Mouse (Mus musculus) skeletal muscle tissue, adult 2 months (tissue): ENCODE measurements around the gene Polr2l.

ENCODE experiments used
- DNase-seq: peaks from one replicate; pipeline ENCODE4 v3.0.0-alpha.2; 2012; ENCODE audit warnings: low read depth, low spot score

Gene Polr2l

DNA sequence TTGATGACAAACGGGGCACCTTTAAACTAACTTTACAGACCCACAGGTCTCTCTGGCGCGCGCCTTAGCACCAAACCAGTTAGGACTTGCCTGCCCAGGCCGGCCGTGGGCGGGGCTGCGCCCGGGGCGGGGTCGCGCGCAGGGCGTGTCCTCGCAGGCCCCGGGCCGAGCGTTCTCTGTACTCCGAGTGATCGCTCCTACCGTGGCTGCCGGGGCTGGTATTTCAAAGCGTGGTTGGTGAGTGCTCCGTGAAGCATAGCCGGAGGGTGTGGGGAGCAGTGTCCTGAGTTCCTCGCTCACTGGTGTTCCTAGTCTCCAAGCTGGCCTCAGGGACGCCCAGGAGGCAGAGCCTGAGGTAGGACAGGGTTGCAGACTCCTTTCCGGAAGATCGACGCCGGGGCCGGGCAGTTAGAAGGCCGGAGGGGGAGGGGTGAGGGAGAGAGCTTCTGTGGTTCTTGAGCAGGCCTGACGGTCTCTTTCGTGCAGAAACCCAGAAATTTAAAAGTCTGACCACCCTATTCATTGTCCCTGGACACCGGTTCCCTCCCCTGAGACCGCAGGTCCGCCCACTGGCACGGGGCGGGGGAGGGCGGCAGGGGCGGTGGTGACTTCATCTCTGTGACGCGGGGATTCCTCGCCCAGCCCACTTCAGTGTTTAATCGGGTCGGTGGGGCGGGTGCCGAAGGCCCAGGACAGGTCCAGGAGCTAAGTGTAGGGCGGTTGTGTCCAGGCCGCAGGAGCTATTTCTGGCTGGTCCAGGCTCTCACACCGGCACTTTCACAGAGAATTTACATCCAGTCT lies 7.5 kb downstream of the Polr2l start, which contains the start of gene Cd151:
Cd151 (plus strand) TSS at position 163 of the 801 bp plus-strand sequence.
- peak; percentile 69 for DNase-seq

DNA sequence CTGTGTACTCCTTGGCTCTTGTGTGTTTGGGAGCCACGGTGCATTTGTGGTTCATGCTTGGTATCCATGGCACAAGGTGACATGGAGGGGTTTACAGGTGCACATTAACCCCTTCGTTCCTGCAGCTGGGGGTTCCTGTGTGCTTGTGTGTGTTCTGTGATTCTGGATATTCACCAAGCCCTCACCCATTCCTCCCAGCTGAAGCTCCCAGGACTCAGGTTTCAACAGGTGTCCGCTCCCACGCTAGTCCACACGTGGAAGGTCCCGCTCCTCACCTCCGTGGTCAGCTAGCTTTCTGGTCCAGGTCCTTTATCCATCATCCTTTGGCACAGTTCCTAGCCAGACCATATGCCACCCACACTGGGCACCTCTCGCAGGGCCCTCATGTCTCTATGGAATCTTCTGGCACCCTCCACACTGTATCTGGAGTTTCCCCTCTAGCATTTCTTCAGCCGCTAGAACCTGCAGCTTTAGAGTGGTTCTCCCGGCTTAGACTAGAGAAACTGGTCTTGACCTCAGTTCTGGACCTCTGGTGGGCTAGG lies 8.3 kb downstream of the Polr2l start:
- DNase-seq = no peak

DNA sequence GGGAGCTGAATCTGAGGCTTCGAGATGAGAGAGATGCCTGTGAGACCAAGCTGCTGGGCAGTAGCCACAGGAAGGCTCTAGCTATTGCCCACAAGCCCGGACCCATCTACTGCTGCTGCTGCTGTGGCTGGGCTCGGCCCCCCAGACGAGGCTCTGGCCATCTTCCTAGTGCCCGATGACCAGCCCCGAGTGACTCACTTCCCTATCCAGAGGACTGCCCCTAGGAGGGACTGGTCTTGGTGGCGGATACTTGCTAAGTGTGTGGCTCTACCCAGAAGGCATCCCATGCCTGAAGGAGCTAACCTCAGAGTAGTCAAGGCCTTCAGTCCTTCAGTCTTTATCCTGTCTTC lies 8.9 kb downstream of the Polr2l start:
- DNase-seq = no peak

DNA sequence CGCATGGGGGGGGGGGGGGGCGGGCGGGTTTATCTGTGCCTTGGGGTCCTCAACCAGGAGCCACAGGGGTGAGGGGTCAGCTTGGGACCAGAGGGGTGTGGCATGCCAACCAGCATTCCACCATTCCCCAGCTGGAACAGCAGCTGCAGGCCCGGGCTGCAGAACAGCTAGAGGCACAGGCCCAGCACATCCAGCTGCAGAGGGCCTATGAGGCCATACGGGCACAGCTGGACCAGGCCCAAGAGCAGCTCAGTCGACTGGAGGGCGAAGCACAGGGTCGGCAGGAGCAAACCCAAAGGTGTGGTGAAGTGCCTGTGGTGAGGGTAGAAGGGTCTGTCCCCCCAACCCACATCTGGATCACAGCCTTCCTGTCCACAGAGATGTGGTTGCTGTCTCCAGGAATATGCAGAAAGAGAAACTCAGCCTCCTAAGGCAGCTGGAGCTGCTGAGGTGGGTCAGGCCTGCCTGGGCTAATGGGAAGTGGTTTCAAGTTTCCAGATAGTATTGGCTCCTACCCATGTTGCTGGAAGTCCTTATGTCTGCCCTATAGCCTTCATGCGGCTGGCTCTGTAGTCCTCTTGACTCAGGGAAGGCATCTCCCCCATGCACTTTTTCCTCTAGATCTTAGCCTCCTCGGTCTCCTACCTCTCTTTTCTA lies 9.4 kb downstream of the Polr2l start:
- DNase-seq = no peak

DNA sequence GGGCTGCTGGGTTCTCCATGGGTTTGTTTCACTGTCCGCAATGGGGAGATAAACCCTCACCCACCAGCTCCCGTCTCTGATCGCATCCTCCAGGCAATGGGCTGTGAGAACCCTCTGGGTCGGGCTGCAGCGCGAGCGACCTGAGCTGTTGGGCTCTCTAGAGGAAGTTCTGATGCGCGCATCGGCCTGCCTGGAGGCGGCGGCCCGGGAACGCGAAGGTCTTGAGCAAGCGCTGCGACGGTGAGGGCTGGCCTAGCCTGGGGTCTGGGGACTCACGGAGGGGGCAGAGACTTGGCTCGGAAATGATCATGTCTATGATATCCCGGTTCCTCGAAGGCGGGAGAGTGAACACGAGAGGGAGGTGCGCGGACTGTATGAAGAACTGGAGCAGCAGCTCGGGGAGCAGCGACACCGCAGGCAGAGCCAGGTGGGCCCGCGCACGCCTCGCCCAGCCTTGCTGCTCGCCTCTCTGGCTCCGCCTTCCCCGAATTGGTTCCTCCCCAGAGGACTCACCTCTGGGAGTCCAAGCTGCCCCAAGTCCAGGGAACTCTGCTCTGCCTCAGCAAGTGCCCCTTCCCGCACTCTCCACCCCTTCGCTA lies 10.2 kb downstream of the Polr2l start:
- DNase-seq = no peak

DNA sequence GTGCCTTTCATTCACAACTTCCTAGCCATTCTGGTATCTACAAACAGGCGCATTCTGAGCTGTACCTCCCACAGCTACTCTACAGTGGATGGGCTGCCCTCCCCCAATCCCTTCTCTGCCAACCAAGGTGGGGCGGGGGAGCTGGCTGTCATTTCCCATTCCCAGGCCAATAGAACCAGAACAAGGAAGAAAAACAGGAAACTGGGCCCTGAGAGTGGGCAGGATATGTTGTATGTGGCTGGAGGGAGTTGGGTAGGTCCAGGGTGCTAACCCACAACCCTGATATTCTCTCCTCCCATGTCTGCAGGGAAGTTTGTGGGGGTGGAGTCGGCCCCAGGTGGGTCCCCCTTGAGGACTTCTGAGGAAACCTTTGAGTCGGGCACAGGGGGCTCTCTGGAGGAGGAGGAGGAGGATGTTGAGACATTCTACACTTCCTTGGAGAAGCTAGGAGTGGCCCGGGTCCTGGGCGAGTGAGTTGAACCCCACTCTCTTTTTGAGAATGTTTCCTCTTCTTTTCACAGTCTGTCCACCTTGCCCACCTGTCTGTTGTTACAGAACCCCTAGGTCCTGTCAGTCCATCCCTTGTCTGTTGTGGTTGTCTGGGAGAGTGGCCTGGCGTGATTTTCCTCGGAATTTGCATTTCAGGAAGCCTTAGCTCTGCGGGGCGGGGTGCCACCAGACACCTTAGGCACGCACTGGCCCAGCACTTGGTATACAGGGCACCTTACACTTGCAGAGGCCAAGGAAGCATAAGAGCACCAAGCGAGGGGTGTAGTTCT lies 10.9 kb downstream of the Polr2l start:
- DNase-seq = no peak

DNA sequence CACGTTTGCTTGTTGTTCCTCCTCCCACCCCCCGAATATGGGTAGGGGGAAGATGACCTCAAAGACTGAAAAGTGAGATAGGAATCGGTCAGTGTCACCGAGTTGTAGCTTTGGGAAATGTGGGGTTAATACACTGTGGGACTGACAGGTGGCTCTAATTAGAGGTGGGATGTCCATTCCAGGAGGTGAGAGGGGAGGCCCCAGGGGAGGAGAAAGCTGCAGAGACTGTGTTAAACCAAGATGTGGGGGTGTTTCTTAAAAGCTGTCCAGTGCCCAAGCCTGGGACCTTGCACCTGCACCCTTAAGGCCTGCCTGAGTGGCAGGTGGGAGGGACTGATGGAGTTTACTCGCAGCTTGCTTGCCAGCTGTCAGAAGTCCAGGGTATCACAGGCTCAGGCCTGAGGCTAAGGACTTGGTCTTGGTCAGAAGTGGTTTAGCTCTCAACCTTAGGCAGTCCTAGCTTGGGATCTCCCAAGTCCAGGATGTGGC lies 12.6 kb downstream of the Polr2l start:
- DNase-seq = no peak

DNA sequence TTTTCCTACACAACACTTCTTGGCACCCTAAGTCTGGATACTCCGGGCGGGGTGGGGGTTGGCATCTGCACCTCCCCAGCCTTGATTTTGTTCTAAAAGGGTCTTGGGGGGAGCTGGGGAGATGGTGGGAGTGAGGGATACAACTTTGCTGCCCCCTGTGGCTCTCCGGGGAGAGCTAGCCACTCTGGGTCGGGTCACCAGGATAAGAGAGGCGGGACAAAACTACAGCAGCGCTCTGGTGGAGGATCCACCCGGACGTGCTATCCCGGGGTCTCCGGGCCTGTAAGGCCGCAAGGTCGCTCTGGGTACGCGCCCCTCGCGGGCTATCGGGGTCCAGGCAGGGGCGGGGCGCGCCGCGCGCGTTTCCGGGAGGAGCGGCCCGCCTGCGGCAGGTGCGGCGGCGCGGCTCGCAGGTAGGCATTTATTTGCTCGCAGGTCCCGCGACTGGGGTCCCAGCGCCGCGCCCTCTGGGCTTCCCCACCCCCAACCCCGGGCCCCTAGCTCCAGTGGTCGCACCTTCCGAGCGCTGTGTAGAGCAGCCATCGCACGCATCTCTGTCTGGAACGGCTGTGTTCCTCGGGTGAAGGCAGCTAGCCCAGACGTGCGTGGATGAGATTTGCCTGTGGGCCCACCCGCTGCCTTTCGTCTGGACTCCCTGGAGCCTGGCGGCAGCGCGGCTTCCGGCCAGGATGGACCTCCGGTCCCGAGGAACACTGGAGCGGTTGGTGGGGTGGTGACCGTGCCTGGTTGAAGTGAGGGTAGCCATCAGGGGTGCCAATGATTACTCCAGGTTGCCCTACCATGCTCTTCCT lies 13.2 kb downstream of the Polr2l start:
- no peak for DNase-seq

DNA sequence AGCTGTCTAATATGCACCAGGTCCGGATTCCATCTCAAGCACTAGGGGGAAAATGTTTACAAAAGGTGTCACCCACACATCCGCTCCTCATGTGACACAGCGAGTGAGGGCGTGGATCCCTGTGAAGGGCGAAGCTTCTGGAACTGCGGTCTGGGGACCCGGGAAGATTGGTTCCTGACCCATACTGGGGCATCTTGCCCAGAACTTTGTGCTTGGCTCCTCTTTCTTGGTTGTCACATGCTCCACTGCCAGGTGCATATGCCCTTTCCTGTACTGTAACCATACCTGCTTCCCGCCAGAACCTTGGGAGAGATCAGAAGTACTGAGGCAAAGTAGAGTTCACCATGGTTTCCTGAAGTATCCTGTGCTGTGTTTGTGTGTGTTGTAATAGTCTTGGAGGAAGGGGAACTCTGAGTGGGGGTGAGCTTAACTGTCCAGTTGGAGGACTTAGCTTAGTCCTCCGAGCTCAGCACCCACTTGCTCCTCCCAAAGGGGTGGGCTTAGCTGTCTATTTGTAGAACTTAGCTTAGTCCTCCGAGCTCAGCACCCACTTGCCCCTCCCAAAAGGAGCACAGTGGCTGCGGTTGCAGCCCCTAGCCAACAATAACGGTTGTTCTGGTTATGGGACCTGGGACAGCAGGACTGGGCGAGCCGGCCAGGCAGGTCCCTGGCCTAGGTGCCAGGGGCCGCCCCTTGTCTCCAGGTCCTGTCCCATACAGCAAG lies 14.4 kb downstream of the Polr2l start, which contains the start of gene Cracr2b:
Cracr2b (plus strand) TSS at position 704 of the 723 bp plus-strand sequence.
- DNase-seq = no peak

DNA sequence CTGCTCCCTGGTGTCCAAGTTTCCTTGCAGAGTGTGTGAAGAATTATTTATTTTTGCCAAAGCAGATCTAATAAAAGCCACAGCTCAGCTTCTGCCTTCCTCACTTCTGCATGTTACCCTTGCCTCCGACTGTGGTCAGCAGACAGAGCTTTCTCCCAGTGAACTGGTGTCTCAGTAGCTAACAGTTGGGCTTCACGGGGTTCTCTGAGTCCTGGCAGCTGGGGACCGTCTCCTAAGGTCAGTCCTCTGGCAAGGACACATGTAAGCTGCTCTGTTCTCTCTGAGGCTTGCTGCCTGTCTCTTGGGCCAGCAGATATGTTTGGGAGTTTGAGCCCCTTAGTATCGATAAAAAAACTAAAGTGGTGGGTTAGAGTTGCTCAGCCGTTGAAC lies 14.9 kb downstream of the Polr2l start:
- no peak for DNase-seq

DNA sequence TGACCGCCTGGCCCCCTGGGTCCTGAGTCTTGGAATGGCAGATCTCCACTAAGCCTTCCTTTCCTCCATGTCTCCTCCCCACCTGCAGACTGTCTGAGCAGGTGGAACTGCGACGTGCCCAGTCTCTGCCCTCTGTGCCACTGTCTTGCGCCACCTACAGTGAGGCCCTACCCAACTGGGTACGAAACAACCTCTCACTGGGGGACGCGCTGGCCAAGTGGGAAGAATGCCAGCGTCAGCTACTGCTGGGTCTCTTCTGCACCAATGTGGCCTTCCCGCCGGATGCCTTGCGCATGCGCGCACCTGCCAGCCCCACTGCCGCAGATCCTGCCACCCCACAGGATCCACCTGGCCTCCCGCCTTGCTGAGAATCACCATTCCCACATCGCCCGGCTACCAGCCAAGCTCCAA lies 15.6 kb downstream of the Polr2l start:
- DNase-seq = no peak

DNA sequence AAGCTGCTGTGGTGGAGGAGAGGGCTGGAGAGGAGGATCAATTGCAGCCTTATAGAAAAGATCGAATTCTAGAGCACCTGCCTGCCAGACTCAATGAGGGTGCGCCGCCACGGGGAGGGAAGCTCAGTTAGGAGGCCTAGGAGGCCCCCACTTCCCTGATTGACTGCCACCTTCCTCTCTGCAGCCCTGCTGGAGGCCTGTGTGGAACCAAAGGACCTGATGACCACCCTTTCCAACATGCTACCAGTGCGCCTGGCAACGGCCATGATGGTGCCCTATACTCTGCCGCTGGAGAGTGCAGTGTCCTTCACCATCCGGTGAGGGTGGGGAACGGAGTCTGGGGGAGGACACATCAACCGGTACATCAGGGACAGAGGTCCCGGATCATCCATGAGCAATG lies 16.3 kb downstream of the Polr2l start:
- DNase-seq = no peak

DNA sequence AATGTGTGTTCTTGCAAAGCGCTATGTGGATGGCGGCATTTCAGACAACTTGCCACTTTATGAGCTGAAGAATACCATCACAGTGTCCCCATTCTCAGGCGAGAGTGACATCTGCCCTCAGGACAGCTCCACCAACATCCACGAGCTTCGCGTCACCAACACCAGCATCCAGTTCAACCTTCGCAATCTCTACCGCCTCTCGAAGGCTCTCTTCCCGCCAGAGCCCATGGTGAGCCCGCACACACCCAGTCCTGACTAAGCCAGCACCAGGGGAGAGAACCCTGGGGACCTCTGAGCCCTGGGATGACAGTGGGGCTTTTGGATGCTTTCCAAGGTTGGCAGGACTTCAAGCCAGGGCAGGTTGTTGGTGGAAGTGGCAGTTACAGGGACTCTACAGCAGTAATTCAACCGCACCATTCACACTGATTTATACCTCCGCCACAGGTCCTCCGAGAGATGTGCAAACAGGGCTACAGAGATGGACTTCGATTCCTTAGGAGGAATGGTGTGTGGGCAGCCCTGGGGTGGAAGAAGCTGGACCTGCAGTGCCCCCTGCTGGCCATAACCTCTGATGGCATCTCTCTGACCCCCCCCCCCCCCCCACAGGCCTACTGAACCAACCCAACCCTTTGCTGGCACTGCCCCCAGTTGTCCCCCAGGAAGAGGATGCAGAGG lies 16.8 kb downstream of the Polr2l start:
- no peak for DNase-seq

DNA sequence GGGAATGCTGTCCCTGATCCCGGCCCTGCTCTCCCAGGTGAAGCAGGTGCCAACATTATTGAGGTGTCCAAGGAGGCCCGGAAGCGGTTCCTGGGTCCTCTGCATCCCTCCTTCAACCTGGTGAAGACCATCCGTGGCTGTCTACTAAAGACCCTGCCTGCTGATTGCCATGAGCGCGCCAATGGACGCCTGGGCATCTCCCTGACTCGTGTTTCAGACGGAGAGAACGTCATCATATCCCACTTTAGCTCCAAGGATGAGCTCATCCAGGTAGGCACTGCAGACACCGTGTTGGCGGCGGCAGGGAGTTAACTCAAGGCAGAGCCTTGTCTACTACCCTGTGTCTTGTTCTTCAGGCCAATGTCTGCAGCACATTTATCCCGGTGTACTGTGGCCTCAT lies 17.7 kb downstream of the Polr2l start:
- DNase-seq = no peak

DNA sequence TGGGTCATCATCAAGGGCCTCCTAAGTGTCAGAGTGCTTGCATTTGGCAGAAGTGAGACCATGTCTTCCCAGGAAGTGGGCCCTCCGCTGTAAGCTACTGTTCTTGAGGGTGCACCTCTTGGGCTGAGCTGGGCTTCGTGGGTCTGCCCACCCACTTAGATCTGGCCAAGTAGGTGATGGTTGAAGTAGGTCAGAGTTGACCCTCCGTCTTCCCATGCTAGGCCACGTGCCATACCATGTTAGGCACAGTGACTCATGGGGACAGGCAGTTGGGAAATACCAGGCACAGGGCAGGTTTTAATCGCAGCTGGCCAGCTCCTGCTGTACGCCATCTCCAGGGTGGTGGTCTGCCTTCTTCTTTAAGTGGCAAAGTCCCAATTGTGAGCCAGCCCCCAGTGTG lies 18.2 kb downstream of the Polr2l start:
- DNase-seq = no peak

DNA sequence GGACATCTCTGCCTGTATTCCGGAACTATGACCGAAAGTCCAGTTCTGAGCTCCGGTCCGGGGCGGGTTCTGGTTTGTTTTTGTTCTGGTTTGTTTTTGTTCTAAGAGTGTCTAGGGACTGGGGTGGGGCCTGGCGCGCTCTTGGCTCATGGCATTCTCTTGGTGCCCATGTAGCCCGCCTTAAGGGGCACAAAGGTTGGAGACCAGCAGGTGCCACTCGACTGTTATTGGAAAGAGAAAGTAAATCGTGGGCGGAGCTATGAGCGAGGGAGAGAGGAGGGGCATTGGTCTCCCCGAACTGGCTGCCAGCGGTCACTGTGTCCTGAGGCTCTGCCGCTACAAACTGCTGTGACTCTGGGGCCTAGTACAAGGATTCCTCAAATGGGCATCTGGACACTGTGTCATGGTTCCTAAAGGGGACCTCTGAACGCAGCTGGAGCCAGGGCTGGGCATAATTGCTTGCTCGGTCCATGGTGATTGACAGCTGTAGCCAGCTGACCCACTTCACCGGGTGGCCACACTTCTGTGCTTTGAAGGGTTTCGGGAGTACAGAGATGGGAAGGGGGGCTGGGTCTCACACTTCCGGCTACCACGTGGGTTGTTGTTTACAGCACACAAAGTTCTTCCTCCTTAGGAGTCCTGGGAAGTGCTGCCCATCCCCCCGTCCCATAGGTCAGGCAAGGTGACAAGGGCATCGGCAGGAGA lies 19.2 kb downstream of the Polr2l start:
- no peak for DNase-seq

DNA sequence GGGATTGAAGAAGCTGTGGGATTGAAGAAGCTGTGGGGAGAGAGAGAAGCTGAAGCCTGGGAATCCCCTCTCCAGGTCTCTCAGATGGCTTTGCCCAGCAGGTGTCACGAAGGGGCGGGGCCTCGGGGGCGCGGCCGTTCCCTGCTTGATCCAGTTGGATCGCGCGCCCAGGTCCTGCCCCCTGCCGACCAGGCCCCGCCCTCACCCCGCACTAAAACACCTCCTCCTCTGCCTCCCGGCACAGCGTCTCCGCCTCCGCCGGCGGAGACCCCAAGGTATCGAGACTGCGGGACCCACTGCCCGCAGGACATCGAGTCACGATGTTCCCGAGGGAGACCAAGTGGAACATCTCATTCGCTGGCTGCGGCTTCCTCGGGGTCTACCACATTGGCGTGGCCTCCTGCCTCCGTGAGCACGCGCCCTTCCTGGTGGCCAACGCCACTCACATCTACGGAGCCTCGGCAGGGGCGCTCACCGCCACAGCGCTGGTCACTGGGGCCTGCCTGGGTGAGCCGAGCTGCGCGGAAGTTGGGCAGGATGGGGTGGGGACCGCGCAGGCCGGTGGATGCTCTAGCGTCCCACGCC lies 19.9 kb downstream of the Polr2l start, which contains the start of gene Pnpla2:
Pnpla2 (plus strand) TSS at position 232 of the 585 bp plus-strand sequence.
- DNase-seq = peak; percentile 89

DNA sequence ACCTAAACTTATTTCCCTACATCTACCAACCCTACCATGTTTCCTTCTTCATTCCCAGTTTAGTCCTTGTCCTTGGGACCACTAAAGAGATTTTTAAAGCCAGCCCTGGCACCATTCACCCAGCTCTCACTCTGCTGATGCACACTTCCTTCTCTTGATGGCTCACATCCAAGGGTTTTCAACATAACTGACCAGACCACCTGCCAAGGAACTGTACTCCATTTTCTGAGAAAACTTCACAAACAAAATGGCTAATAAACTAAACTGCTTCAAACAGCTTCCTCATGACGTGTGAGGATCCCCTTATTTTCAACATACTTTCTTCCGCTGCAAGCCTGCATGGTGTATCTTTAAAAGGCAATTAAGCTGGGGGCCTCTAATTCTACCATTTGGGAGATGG lies 21.3 kb downstream of the Polr2l start:
- no peak for DNase-seq
